Mouse (Mus musculus) thymus, adult 2 months (tissue): ENCODE data around the gene Prss48. TPM values are rescaled to one million over a fixed set of nuclear protein-coding genes. Genes with fewer than 3 reads are reported as not detected.

Source experiments
- DNase-seq: peaks from one replicate; pipeline ENCODE4 v3.0.0; 2021
- H3K27ac ChIP-seq: fragments of 200-500 bp; 2 replicates; pipeline ENCODE4 v1.5.1; 2012; ENCODE audit warnings: low read length, control low read depth; ENCODE audit not compliant: control insufficient read depth, insufficient read depth
- H3K27me3 ChIP-seq: fragments of 200-500 bp; 2 replicates; pipeline ENCODE4 v1.6.1; 2012; ENCODE audit warnings: mild to moderate bottlenecking, low read length, moderate library complexity, mixed read lengths; ENCODE audit not compliant: control insufficient read depth, insufficient read depth
- H3K36me3 ChIP-seq: fragments of 200-500 bp; 2 replicates; pipeline ENCODE4 v1.6.1; 2012; ENCODE audit warnings: mild to moderate bottlenecking, low read length, moderate library complexity; ENCODE audit not compliant: control insufficient read depth, insufficient read depth
- H3K4me1 ChIP-seq: fragments of 200-500 bp; replicated peaks from 2 replicates; pipeline ENCODE4 v1.6.1; 2012; ENCODE audit warnings: low read length; ENCODE audit not compliant: control insufficient read depth, insufficient read depth
- H3K4me3 ChIP-seq: fragments of 200-500 bp; 2 replicates; pipeline ENCODE4 v1.5.1; 2012; ENCODE audit warnings: mild to moderate bottlenecking, low read length, control low read depth, moderate library complexity; ENCODE audit not compliant: control insufficient read depth, insufficient read depth
- CTCF ChIP-seq: fragments of 200-500 bp; IDR thresholded peaks from 2 replicates; pipeline ENCODE4 v1.5.1; 2012; ENCODE audit warnings: mild to moderate bottlenecking, control low read depth, low read length, moderate library complexity, borderline replicate concordance; ENCODE audit not compliant: control insufficient read depth, poor library complexity, insufficient read depth; ENCODE audit errors: extremely low read depth
- POLR2A ChIP-seq: fragments of 200-500 bp; IDR thresholded peaks from 2 replicates; pipeline ENCODE4 v1.6.1; 2012; ENCODE audit warnings: mild to moderate bottlenecking, low read length, control low read depth, moderate library complexity; ENCODE audit not compliant: control insufficient read depth, poor library complexity, insufficient read depth; ENCODE audit errors: extremely low read depth
- WGBS: fragments of 180-500 bp; shearing (Covaris S2); methylation state at CpG from one replicate; pipeline ENCODE4 v1.1.7; 2018; 5-methylcytosine and 5-hydroxymethylcytosine counted together
- polyA plus RNA-seq: library from polyadenylated mRNA; depleted of rRNA; stranded (reverse); fragments of >200 nt; gene quantifications from 2 replicates; pipeline ENCODE4 v1.2.3, GENCODE M21; 2012

The Prss48 gene
- polyA plus RNA-seq, 1 experiment = not detected

GRCm38 (mm10) chr3:86033455-86034090 is 31.3 kb upstream of the Prss48 start:
- no peak for DNase-seq
- Histone ChIP-seq H3K36me3 (no peaks in the 10 kb centered on the region), H3K27ac (no peak overlapping the region), H3K27me3 (no peaks in the 10 kb centered on the region), H3K4me3 (no peak overlapping the region), H3K4me1 (no peaks in the 10 kb centered on the region)
- WGBS = 94% methylated on average over 9 of the region's 9 CpGs
- TF ChIP-seq CTCF (no peak), POLR2A (no peak)

GRCm38 (mm10) chr3:86030566-86030965 is 28.3 kb upstream of the Prss48 start:
- no peak overlapping the region for H3K27ac ChIP-seq
- H3K4me1 ChIP-seq = no peaks in the 10 kb centered on the region
- WGBS = 94% methylated on average over 4 of the region's 4 CpGs
- TF ChIP-seq POLR2A = no peak
- no peak for TF ChIP-seq CTCF
- DNase-seq = no peak
- H3K27me3 ChIP-seq = no peaks in the 10 kb centered on the region
- no peak overlapping the region for H3K4me3 ChIP-seq
- no peaks in the 10 kb centered on the region for H3K36me3 ChIP-seq

- no peak for DNase-seq
- H3K27me3 ChIP-seq = no peaks in the 10 kb centered on the region
- H3K36me3 ChIP-seq = no peaks in the 10 kb centered on the region
- no peak overlapping the region for H3K4me3 ChIP-seq
- TF ChIP-seq CTCF = no peak
- TF ChIP-seq POLR2A = no peak
- H3K27ac ChIP-seq = no peak overlapping the region
- WGBS = 80% methylated on average over 15 of the region's 15 CpGs
- no peaks in the 10 kb centered on the region for H3K4me1 ChIP-seq
These were observed 26.5 kb upstream of the Prss48 start for GRCm38 (mm10) chr3:86028658-86029375.

GRCm38 (mm10) chr3:86025341-86026137 is 23.2 kb upstream of the Prss48 start:
- no peaks in the 10 kb centered on the region; the same call in 1 of the 2 replicates for H3K4me1 ChIP-seq
- WGBS = 96% methylated on average over 20 of the region's 20 CpGs
- H3K4me3 ChIP-seq = no peak overlapping the region
- no peak for DNase-seq
- no peak for TF ChIP-seq CTCF
- TF ChIP-seq POLR2A = no peak
- no peak overlapping the region for H3K27ac ChIP-seq
- no peaks in the 10 kb centered on the region for H3K36me3 ChIP-seq
- H3K27me3 ChIP-seq = no peaks in the 10 kb centered on the region

DNA sequence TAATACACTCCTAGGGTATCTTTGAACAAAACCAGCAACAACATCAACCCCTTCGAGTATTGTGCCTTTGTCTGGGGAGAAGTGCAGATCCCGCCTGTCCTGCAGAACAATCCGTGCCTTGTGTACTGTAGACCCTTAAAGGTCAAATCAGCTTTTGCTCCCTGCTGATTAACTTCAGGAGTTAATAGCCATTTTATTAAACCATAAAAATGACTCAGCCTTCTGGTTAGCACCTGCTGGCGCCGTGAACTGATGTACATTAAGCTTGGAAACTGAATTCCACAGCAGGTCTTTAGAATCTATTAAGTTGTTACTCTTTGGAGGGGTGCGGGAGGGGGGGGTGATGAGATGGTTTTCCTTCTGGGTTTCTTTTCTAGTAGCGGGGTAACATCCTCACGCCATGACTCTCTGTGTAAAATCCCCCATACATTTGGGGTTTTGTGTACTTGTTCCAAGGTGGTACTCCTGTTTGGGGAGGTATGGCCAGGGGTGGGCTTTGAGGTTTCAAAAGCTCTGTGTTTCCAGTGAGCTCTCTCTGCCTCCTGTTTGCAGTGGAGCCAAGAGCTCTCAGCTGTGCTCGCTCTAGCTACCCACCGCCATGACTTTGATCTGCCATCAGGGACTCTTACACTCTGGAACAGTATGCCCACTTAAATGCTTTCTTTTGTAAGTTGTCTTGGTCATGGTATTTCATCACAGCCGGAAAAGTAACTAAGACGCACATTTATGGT is 21.9 kb upstream of the Prss48 start:
- no peak overlapping the region for H3K4me3 ChIP-seq
- H3K36me3 ChIP-seq = no peaks in the 10 kb centered on the region
- H3K27me3 ChIP-seq = no peaks in the 10 kb centered on the region
- TF ChIP-seq POLR2A (no peak), CTCF (no peak)
- no peaks in the 10 kb centered on the region; the same call in 1 of the 2 replicates for H3K4me1 ChIP-seq
- no peak for DNase-seq
- WGBS = 97% methylated on average over 12 of the region's 12 CpGs
- no peak overlapping the region for H3K27ac ChIP-seq

DNA sequence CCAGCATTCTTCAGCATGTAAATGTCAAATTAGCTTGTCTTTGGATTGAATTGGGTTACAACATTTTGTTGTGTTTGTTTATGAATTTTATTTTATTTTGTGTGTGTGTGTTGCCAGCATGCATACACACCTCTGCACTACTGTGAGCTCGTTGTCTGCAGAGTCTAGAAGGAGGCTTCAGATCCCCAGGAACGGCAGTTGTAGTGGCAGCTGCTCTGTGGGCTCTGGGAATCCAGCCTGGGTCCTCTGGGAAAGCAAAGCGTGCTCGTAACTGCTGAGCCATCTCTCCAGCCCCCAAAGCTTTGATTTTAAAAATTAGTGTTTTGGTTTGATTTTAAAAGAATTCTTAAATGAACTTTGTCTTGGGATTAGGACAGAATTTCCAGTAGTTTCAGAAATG is 19.4 kb upstream of the Prss48 start:
- Histone ChIP-seq H3K27ac (no peak overlapping the region), H3K36me3 (no peaks in the 10 kb centered on the region), H3K4me3 (no peak overlapping the region), H3K4me1 (no peaks in the 10 kb centered on the region; the same call in 1 of the 2 replicates), H3K27me3 (no peaks in the 10 kb centered on the region)
- DNase-seq = no peak
- 91% methylated on average over 4 of the region's 4 CpGs for WGBS
- no peak for TF ChIP-seq POLR2A
- TF ChIP-seq CTCF = no peak
